Mouse (Mus musculus) myocyte (in vitro differentiated cells): ENCODE results near the gene Rgs6.

Experiments used
- CEBPB ChIP-seq: IDR thresholded peaks from 2 replicates; pipeline ENCODE4 v1.6.1; 2011; ENCODE audit warnings: mild to moderate bottlenecking, moderate library complexity; ENCODE audit not compliant: poor library complexity, insufficient read depth, severe bottlenecking
- E2F4 ChIP-seq: IDR thresholded peaks from one replicate; pipeline ENCODE4 v1.6.1; 2011; ENCODE audit warnings: mild to moderate bottlenecking, control low read depth, moderate library complexity; ENCODE audit not compliant: insufficient read depth
- MAX ChIP-seq: IDR thresholded peaks from one replicate; pipeline ENCODE4 v1.6.1; 2011; ENCODE audit warnings: low read depth, mild to moderate bottlenecking, control low read depth
- MYOD1 ChIP-seq, 3 experiments: IDR thresholded peaks; one replicate each; pipeline ENCODE4 v1.6.1; 2011; ENCODE audit warnings: control low read depth in 2 of 3, low read depth in 2 of 3, mild to moderate bottlenecking in 2 of 3, moderate library complexity in 1 of 3; ENCODE audit not compliant: insufficient read length in 2 of 3, control insufficient read depth in 1 of 3
- MYOG ChIP-seq, 3 experiments: IDR thresholded peaks; one replicate each; pipeline ENCODE4 v1.6.1; 2011; ENCODE audit warnings: control low read depth in 2 of 3, low read depth in 2 of 3, mild to moderate bottlenecking in 2 of 3; ENCODE audit not compliant: insufficient read length in 2 of 3, control insufficient read depth in 1 of 3, insufficient read depth in 1 of 3
- POLR2A ChIP-seq: IDR thresholded peaks from one replicate; pipeline ENCODE4 v1.6.1; 2011; ENCODE audit warnings: low read depth, mild to moderate bottlenecking, control low read depth, moderate library complexity; ENCODE audit not compliant: insufficient read length
- POLR2AphosphoS2 ChIP-seq: IDR thresholded peaks from one replicate; pipeline ENCODE4 v1.6.1; 2011; ENCODE audit warnings: low read depth, control low read depth; ENCODE audit not compliant: insufficient read length
- REST ChIP-seq: IDR thresholded peaks from one replicate; pipeline ENCODE4 v1.6.1; 2011; ENCODE audit warnings: mild to moderate bottlenecking, control low read depth, moderate library complexity; ENCODE audit not compliant: insufficient read depth, insufficient read length
- SRF ChIP-seq: IDR thresholded peaks from one replicate; pipeline ENCODE4 v1.6.1; 2011; ENCODE audit warnings: low read depth; ENCODE audit not compliant: control insufficient read depth, insufficient read length
- TCF12 ChIP-seq: IDR thresholded peaks from one replicate; pipeline ENCODE4 v1.6.1; 2011; ENCODE audit warnings: mild to moderate bottlenecking, control low read depth; ENCODE audit not compliant: poor library complexity, insufficient read depth, severe bottlenecking
- USF1 ChIP-seq: IDR thresholded peaks from one replicate; pipeline ENCODE4 v1.6.1; 2011; ENCODE audit warnings: low read depth, mild to moderate bottlenecking, control low read depth, moderate library complexity

- TF ChIP-seq TCF12 (no peak), POLR2AphosphoS2 (no peak), MAX (no peak), POLR2A (no peak), CEBPB (no peak), MYOD1 (IDR thresholded peaks at IDR 0.05; ENCODE audit: control insufficient read depth in 1 of 3, insufficient read length in 2 of 3, low read depth in 2 of 3) (no peak), USF1 (no peak), E2F4 (no peak), MYOG (IDR thresholded peaks at IDR 0.05; ENCODE audit: control insufficient read depth in 1 of 3, insufficient read depth in 1 of 3, insufficient read length in 2 of 3, low read depth in 2 of 3) (no peak), REST (no peak), SRF (no peak)
Measured at GRCm38 (mm10) chr12:83109891-83110630, 522.0 kb downstream of the Rgs6 start.
